Mouse (Mus musculus): ENCODE data around the gene Ppp6r2. TPM values are rescaled to one million over a fixed set of nuclear protein-coding genes. Genes with fewer than 3 reads are reported as not detected.
A peak's percentile ranks its signal among the peaks of the same experiment; 100 is the strongest.

The Ppp6r2 gene
- polyA plus RNA-seq, 1 experiment from 2014 or later: 17.2 TPM

DNA sequence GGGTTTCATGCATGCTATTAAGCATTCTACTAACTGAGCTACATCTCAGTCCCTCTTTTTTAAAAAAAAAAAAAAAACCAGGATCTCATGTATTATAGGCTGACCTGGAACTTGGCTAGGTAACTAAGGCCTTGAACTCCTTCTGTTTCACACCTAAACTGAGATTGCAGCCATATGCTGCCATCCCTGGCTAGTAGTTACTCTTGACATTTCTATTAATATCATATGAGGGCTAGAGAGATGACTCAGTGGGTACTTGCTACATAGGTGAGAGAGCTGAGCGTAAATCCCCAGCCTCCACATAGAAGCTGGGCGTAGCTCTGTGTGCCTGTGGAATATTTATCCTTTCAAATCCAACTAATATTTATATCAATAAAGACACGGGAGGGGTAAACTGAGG is 3.6 kb downstream of the Ppp6r2 start:
- Histone ChIP-seq H3K36me3 (ENCODE audit: control insufficient read depth, insufficient read depth, low read length) (no peaks in the 10 kb centered on the region), H3K9me3 (ENCODE audit: control insufficient read depth, low read length) (no peaks in the 10 kb centered on the region), H3K9ac (ENCODE audit: low read length) (no peak overlapping the region), H3K4me2 (replicated peaks; ENCODE audit: low read depth) (no peak overlapping the region), H3K4me3 (ENCODE audit: low read depth, low read length) (no peak overlapping the region), H3K4me1 (replicated peaks; ENCODE audit: control insufficient read depth, insufficient read depth) (0 out of 2 replicates have a peak, but pooled peaks cover 2% of the 10 kb centered on the region), H3K27me3 (ENCODE audit: control insufficient read depth, insufficient read depth, low read length) (no peaks in the 10 kb centered on the region), H3K27ac (replicated peaks) (no peak overlapping the region)
- DNase-seq (ENCODE audit: low spot score) (no peak), ATAC-seq (ENCODE audit: low FRiP score, low TSS enrichment) (no peak)
- TF ChIP-seq EP300 (optimal IDR thresholded peaks at IDR 0.05): no peak
- no peak for TF ChIP-seq CTCF (IDR thresholded peaks at IDR 0.05; ENCODE audit: low read depth)
- 79% methylated on average over 3 of the region's 3 CpGs for WGBS

DNA sequence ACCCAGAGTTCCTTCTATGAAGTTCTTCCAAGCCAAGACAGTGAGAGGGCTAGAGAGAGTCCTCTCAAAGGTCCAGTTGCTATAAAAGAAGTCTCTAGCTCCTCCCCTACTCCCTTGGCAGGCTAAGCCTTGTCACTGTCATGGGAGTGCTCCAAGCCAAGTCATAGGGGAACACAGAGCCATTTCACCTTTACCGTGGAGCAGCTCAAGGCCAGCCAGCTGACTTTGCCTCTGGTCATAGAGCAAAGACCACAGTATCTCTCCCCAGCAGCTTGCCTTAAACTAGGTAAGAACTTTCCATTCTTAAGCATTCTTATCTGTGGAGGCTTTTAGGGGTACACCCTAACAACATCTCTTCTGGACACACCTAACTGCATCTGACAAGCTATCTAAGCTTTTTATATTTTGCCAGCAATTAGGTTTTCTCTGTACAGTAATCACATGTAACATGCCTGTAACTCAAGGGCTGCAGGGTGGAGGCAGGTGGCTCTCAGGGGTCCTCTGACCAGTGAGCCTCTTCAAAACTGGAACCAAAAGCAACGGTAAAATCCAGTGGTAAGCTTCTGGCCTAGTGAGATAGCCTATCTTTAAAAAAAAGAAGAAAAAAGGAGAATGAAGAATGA is 4.4 kb downstream of the Ppp6r2 start:
- H3K9ac ChIP-seq (ENCODE audit: low read length): no peak overlapping the region
- no peak for TF ChIP-seq EP300 (optimal IDR thresholded peaks at IDR 0.05)
- no peak for TF ChIP-seq CTCF (IDR thresholded peaks at IDR 0.05; ENCODE audit: low read depth)
- H3K4me3 ChIP-seq (ENCODE audit: low read depth, low read length): no peak overlapping the region
- no peaks in the 10 kb centered on the region for H3K27me3 ChIP-seq (ENCODE audit: control insufficient read depth, insufficient read depth, low read length)
- no peak for ATAC-seq (ENCODE audit: low FRiP score, low TSS enrichment)
- no peak overlapping the region for H3K4me2 ChIP-seq (replicated peaks; ENCODE audit: low read depth)
- no peaks in the 10 kb centered on the region for H3K36me3 ChIP-seq (ENCODE audit: control insufficient read depth, insufficient read depth, low read length)
- H3K4me1 ChIP-seq (replicated peaks; ENCODE audit: control insufficient read depth, insufficient read depth): 0 out of 2 replicates have a peak, but pooled peaks cover 2% of the 10 kb centered on the region
- H3K27ac ChIP-seq (replicated peaks): no peak overlapping the region
- no peak for DNase-seq (ENCODE audit: low spot score)
- WGBS: 76% methylated on average over 2 of the region's 2 CpGs
- H3K9me3 ChIP-seq (ENCODE audit: control insufficient read depth, low read length): no peaks in the 10 kb centered on the region

DNA sequence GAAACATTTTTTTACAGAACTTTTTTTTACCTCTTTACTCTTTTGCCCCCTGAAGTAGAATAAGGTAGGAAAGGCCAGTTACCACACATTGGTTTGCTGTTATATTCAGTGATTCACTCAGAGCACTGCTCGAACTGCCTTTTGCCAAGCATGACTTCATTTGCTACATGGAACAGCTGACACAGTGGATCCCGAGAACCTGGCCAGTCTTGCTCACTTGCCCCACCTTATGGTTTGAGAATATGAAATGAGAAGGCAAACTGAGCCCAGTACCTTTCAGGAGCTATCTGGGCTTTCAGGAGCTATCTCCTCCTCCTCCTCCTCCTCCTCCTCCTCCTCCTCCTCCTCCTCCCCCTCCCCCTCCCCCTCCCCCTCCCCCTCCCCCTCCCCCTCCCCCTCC is 22.2 kb downstream of the Ppp6r2 start:
- no peaks in the 10 kb centered on the region for H3K9me3 ChIP-seq (ENCODE audit: control insufficient read depth, low read length)
- no peak overlapping the region for H3K4me2 ChIP-seq (replicated peaks; ENCODE audit: low read depth)
- no peaks in the 10 kb centered on the region for H3K36me3 ChIP-seq (ENCODE audit: control insufficient read depth, insufficient read depth, low read length)
- H3K27ac ChIP-seq (replicated peaks): no peak overlapping the region
- peak; percentile 53; the same call in 1 of the 2 replicates for ATAC-seq (ENCODE audit: low FRiP score, low TSS enrichment)
- H3K4me1 ChIP-seq (replicated peaks; ENCODE audit: control insufficient read depth, insufficient read depth): no peaks in the 10 kb centered on the region
- no peaks in the 10 kb centered on the region for H3K27me3 ChIP-seq (ENCODE audit: control insufficient read depth, insufficient read depth, low read length)
- WGBS: 26% methylated on average over 2 of the region's 2 CpGs
- DNase-seq (ENCODE audit: low spot score): peak; percentile 18
- H3K9ac ChIP-seq (ENCODE audit: low read length): no peak overlapping the region
- no peak overlapping the region for H3K4me3 ChIP-seq (ENCODE audit: low read depth, low read length)
- TF ChIP-seq EP300 (optimal IDR thresholded peaks at IDR 0.05) (no peak), CTCF (IDR thresholded peaks at IDR 0.05; ENCODE audit: low read depth) (peak; percentile 59)

DNA sequence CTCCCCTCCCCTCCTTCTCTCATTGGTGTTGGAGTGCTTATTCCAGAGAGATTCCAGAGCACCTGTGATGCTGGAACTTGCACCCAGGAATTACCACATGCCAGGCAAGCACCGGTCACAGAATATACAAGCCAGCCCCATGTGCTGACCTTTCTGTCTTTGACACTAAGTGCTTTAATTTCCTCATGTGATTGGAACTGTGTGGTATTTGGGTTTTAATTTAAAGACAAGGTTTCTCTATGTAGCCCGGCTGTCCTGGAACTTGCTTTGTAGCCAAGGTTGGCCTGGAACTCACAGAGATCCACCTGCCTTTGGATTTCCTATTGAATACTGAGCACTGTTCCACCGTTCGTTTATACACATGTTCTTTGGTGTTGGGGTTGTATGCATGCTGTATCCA is 22.7 kb downstream of the Ppp6r2 start:
- WGBS: 93% methylated on average over 4 of the region's 4 CpGs
- TF ChIP-seq EP300 (optimal IDR thresholded peaks at IDR 0.05) (no peak), CTCF (IDR thresholded peaks at IDR 0.05; ENCODE audit: low read depth) (no peak)
- H3K4me3 ChIP-seq (ENCODE audit: low read depth, low read length): no peak overlapping the region
- no peaks in the 10 kb centered on the region for H3K9me3 ChIP-seq (ENCODE audit: control insufficient read depth, low read length)
- no peak overlapping the region for H3K9ac ChIP-seq (ENCODE audit: low read length)
- no peaks in the 10 kb centered on the region for H3K36me3 ChIP-seq (ENCODE audit: control insufficient read depth, insufficient read depth, low read length)
- no peak overlapping the region for H3K4me2 ChIP-seq (replicated peaks; ENCODE audit: low read depth)
- ATAC-seq (ENCODE audit: low FRiP score, low TSS enrichment) (no peak), DNase-seq (ENCODE audit: low spot score) (no peak)
- no peak overlapping the region for H3K27ac ChIP-seq (replicated peaks)
- no peaks in the 10 kb centered on the region for H3K4me1 ChIP-seq (replicated peaks; ENCODE audit: control insufficient read depth, insufficient read depth)
- no peaks in the 10 kb centered on the region for H3K27me3 ChIP-seq (ENCODE audit: control insufficient read depth, insufficient read depth, low read length)

DNA sequence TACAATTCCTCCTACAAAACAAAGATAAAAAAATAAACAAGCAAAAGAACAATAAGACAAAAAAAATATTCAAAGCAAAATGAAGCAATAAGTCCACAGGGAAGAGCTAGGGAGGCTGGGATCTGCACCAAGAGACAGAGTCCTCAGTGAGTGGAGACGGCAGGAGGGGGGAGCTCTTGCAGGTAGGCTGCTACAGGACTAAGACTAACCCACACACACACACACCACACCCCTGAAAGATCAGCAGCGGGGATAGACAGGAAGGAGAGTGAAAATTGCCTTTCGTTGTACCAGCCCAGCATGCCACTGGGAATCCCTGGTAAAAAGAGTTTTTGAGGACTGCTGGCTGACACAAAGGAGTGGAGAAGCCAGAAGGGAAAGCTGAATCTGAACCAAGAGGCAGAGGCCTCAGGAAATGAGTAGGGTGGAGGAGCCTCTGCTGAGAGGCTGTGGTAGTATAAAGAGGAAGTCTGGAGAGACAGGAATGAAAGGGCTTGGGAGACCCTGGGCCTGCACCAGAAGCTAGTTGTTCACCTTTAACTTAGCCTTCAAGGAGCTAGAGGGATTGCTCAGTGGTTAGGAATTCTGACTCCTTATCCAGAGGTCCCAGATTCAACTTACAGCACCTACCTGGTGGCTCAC is 28.5 kb downstream of the Ppp6r2 start:
- no peaks in the 10 kb centered on the region for H3K4me1 ChIP-seq (replicated peaks; ENCODE audit: control insufficient read depth, insufficient read depth)
- no peaks in the 10 kb centered on the region for H3K36me3 ChIP-seq (ENCODE audit: control insufficient read depth, insufficient read depth, low read length)
- TF ChIP-seq CTCF (IDR thresholded peaks at IDR 0.05; ENCODE audit: low read depth) (no peak), EP300 (optimal IDR thresholded peaks at IDR 0.05) (no peak)
- H3K9ac ChIP-seq (ENCODE audit: low read length): no peak overlapping the region
- no peaks in the 10 kb centered on the region for H3K9me3 ChIP-seq (ENCODE audit: control insufficient read depth, low read length)
- no peaks in the 10 kb centered on the region for H3K27me3 ChIP-seq (ENCODE audit: control insufficient read depth, insufficient read depth, low read length)
- H3K4me3 ChIP-seq (ENCODE audit: low read depth, low read length): no peak overlapping the region
- 69% methylated on average over 3 of the region's 3 CpGs for WGBS
- no peak overlapping the region for H3K27ac ChIP-seq (replicated peaks)
- ATAC-seq (ENCODE audit: low FRiP score, low TSS enrichment) (no peak), DNase-seq (ENCODE audit: low spot score) (no peak)
- no peak overlapping the region for H3K4me2 ChIP-seq (replicated peaks; ENCODE audit: low read depth)

DNA sequence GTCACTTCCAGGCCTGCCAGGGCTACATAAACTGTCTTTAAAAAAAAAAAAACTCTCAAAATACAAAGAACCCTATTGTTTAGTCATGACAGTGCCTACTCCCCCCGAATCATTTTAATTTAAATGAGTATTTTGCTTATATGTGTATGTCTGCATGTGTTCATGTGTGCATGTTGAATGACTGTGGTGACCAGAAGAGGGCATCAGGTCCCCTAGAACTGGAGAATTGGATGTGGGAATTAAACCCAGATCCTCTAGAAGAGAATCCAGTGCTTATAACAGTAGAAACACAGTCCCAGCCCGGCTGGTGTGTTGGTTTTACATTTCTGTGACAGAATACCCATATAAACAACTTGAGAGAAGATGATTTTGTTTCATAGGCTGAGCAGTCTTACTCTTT is 29.7 kb downstream of the Ppp6r2 start:
- no peak for DNase-seq (ENCODE audit: low spot score)

More for the DNA sequence above, 29.7 kb downstream of the Ppp6r2 start:
- no peak for ATAC-seq (ENCODE audit: low FRiP score, low TSS enrichment)
- no peak overlapping the region for H3K4me3 ChIP-seq (ENCODE audit: low read depth, low read length)
- WGBS: 58% methylated on average over 2 of the region's 2 CpGs
- no peak overlapping the region for H3K9ac ChIP-seq (ENCODE audit: low read length)
- no peaks in the 10 kb centered on the region for H3K9me3 ChIP-seq (ENCODE audit: control insufficient read depth, low read length)
- no peak overlapping the region for H3K27ac ChIP-seq (replicated peaks)
- H3K36me3 ChIP-seq (ENCODE audit: control insufficient read depth, insufficient read depth, low read length): no peaks in the 10 kb centered on the region
- no peaks in the 10 kb centered on the region for H3K27me3 ChIP-seq (ENCODE audit: control insufficient read depth, insufficient read depth, low read length)
- no peaks in the 10 kb centered on the region for H3K4me1 ChIP-seq (replicated peaks; ENCODE audit: control insufficient read depth, insufficient read depth)
- H3K4me2 ChIP-seq (replicated peaks; ENCODE audit: low read depth): no peak overlapping the region
- TF ChIP-seq EP300 (optimal IDR thresholded peaks at IDR 0.05): no peak
- peak; percentile 68 for TF ChIP-seq CTCF (IDR thresholded peaks at IDR 0.05; ENCODE audit: low read depth)

All from stomach, postnatal 0 days (tissue).